Mouse (Mus musculus) WW6 (cell line): ENCODE data around the gene Rxra.

Experiments used
- DNase-seq: peaks from one replicate; pipeline ENCODE4 v3.0.0-alpha.2; 2013; ENCODE audit warnings: low read depth, low spot score

The Rxra gene

DNA sequence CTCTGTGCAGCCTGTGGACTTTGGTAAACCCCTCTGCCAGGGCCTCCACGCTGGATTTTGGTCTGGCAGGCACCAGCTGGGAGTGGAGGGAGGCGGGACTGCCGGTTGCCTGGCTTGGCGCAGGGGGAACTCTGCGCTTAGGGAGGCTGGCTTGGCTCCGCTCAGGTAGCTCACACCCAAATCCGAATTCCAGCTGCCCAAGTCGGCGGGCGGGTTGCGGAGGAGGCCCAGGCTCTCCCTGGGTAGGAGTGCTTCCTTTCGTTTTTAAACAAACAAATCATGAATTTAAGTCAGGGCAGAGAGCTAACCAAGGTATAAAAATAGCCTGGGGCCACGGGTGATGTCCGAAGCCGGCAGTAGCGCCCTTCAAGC, at the start of gene Rxra:
Rxra (plus strand) TSS at position 335 of the 372 bp plus-strand sequence.
- peak; percentile 45 for DNase-seq

DNA sequence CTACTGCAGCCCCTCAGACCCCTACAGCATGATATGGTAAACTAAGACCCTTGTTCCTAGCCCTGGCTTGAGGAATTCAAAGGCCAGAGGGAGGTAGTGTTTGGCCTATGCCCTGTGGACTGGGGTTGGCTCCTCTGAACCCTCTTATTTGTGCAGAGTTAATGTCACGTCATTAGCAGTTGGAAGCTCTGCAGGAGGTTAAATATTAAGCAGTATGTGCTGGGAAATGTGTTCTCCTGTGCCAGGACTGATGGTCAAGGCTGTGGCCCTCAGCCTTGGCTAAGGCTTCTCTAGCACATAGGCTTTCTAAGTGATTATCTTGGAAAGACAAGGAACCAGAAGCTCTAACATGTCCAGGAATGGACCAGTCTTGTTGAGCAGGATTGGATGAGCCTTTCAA, 49.6 kb upstream of the Rxra start:
- DNase-seq: no peak

DNA sequence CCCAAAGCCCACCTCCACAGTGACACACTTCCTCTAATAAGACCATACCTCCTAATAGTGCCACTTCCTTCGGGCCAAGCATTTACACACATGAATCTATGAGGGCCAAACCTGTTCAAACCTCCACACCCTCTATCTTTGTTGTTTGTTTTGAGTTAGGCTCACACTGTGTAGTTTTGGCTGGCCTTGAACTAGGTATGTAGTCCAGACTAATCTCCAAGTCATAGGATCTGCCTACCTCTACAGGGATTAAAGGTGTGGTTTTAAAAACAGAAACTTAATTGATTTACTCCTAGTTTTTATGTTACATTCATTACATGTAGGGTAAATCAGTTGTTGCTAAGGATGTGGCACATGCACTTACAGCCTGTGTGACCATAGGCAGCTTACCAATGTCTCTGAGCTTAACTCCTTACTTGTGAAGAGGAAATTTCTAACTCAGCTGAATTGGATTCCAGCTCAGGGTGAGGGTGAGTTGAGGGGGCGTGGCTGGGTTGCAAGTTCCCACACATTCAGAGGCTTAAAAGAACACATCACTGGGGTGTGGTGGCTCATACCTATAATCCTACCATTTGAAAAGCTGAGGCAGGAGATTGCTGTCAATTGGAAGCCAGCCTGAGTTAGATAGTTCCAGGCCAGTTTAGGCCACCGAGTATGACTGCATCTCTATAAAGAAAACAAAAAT, 45.5 kb upstream of the Rxra start:
- no peak for DNase-seq

DNA sequence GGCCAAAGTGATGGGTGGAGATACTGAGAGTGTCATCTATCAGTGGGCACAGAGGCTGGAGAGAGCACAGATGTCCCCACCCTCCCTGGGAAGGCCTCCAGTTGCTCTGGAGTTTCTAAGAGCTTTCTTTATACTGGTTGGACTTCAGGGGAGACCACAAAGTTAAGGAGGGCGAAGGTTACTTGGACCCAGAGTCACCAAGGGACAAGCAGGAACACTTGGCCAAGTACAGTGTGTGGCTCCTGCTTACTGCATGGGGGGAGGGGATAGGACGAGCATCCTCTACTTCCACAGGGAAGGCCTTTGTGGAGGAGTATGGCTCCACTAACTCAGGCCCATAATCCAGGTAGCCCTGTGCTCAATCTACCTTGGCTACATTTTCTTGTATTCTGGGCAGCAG, 42.8 kb upstream of the Rxra start:
- DNase-seq: no peak

DNA sequence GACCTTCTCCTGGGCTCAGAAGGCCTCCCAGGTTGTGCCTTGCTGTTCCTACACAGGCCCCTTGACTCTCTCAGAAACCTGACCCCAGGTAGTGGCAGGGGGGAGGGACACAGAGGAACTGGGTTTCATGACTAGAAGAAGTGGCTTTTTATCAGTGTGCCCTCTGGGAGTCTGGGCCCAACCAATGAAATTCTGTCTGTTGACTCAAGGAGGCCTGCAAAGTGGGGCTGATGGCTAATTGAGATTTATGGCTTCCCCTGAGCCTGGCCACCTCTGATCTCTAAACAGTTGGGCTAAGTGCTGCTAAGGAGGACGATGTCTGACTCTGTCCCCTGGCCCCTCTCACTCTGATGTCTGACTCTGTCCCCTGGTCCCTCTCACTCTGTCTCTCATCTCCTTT, 42.2 kb upstream of the Rxra start:
- no peak for DNase-seq

DNA sequence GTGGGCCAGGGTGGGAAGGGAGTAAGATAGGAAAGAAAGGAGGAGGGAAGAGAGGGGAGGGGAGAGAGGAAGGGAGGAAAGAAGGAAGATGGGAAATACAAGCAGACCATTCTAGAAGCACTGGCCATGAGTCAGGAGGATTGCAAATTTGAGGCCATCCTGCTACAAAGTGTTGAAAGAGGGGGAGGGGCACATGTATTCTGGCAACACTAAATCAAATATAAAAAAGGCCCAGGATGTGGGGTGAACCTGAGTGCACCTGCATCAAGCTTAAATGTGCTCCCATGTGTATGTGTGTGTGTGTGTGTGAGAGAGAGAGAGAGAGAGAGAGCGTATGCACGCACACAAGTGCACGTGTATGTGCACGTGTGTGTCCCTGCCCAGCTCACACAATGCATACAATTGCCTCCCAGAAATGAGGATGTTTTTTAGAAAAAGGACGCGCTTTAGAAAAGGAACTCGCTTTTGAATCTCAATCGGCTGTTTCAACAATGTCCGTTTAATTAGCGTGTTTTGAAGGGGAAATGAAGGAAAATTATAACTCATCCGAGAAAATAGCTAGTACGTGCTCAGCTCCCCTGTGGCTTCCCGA, 41.0 kb upstream of the Rxra start:
- DNase-seq: no peak

DNA sequence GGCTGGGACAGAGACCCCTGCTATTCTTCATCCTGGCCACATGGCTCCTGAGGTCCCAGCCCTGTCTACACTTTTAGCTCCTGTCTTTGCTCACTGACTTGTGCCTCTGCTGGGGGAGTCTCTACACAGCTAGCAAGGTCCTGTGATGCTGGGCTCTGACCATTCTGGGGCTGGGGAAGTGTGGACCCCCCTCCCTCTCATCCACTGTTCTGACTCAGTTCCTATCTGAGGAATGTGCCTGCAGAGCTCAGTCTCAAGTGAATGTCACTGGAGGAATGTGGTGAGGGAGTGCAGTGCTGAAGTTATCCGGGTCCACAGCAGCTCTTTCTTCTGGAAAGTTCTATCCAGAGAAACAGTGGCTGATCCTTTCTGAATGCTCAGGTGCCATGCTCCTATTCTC, 39.4 kb upstream of the Rxra start:
- no peak for DNase-seq

DNA sequence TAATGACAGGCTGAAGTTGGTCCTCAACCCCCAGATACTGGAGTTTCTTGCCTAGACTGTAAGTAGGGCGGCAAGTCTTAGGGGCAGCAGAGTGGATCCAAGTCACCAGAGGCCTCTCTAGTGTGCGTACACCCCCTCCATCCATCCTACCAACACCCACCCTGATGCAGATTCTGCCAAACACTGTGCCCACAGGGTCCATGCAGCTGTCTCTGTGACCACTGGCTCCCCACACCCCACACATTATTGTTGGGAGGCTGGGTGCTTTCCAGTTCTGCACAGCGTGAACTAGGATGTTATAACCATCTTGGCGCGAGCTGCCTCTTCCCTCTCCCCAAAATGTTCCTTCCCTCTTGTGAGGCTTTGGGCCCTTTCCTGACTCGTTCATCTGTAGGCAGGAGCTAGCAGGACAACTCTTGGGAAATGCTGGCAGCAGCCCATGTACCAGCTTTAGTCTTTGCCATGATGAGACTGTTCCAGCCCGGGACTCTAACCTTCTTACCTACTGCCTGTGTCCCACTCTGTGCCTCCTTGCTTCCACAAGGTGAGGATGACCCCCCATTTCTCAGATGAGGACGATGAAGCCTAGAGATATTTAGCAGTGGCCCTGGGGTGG, 38.9 kb upstream of the Rxra start:
- no peak for DNase-seq

DNA sequence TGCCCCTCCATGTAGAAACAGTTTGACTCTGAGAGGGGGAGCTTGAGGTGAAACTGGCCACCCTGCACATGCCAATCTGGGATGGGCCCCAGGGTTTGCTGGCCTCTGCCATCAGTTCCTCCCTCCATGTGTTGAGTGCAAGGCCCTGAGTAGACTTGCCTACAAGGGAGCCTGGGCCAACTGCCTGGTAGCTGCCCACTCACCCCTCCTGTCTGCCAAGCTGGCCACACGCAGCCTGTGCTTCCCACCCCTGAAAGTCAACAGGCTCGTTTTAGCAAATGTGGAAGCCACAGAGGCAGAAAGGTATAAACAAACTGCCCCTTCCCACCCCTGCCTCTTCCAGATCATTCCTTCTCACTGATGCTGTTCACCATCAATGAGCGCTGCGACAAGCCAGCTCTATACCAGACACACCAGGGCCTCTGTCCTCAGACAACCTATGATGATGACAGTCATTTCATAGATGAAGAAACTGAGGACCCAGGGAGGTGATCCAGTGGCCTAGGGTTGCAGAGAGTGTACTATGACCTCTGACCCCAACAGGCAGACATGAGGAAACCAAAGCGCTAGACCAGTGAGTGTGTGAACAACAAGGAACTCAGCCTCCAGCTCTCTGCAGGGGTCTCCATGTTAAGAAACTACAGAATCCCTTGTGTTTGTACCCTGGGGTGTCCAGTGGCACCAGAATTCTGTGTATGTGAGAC, 36.5 kb upstream of the Rxra start:
- DNase-seq: no peak

DNA sequence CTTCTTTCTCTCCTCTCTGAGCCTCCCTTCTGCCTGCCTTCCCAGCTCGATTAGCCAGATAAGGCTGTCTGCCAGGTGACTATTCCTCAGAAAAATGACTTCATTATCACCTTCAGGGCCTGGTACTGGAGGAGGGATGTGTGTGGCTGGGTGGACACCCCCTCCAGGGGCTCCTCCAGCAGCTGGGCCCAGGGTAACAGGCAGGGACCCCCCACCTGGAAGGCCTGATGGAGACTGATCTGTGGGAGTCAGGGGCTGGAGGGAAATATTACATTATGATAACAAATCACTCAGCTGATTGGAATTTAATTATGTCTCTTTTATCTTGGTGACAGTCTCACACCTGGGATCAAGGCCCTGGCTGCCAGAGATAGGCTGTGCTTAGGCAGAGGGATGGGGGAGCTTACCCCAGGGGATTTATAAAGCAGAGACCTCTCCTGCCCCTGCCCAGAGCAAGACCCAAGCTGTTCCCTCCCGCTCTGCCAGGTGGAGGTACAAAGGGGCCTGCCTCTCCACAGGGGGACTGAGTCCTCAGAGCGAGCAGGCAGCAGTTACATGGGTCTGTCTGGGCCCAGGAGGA, 35.2 kb upstream of the Rxra start:
- DNase-seq: no peak

DNA sequence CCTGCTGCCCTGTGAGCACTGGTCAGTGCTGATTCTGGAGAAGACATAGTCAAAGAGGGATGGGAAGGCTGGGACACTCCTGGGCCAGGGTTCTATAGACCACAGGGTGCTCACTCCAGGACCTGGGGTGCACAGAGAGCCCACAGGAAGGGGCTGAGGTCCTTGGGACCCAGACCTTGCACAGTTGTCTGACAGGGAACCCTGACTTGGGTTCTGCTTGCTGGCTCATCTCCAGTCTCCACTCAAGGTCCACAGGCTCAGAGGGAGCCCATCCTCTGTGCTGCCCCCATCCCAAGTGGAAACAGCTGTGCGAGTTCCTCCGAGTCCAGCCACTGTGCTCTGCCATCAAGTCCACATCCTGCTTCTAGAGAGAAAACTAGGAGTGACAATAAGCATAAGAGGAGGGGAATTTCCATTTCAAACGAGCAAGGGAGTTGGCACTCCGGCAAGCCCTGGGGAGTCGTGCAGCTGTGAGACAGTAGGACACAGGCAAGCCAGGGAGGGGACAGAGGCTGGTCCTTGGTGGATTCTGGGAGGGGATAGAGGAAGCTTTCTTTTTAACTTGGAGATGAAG, 31.6 kb upstream of the Rxra start:
- DNase-seq: no peak

DNA sequence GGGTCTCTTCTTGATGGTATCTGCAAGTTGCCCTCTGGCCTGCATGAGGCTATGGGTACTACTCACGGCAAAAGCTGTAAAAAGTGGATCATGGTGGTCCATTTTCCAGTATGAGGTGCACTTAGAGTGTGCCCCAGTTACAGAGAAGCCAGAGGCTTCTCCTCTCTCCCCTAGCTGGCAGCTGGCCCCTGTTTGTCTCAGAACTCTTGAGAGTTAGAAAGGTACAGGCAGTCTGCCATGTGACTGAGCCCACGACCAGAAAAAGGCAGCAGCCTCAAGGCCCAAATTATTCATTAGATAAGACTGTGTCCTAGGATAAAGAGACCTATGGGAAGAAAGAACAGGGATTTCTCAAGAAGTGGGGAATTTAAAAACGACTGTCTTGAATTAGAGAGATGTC, 30.8 kb upstream of the Rxra start:
- no peak for DNase-seq

DNA sequence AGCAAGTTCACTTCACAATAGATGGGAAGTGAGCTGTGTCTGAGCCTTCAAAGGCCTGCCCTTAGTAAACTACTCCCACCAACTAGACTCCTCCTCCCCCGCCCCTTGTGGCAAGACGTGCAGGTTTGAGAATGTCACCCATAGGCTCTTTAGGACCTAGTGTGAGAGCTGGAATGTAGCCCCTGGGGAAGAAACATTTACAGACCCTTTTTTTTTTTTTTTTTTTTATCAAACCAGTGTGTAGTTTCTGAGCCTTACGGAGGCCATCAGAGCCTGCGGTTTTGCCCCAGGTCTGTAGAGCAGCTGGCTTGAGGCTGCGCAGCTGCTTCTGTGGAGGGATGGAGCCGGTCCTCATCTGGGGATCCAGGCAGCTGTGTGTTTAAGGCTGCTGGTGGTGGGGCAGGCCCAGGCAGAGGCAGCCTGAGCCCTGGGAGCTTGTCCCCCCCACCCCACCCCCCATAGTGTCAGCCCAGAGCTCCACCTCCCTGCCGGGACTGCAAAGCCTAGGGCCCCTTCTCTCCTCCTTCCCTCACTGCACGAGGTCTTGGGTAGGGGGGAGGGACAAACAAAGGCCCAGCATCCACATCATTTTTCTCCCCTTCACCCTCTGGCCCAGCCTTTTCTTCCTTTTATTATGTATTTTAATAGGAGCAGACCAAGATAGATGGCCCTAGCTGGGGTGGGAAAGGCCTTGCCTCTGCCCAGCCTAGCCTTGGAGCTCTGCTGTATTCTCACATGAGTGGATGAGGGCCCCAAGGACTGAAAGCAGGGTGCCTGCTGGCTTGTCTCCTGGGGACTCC, 26.2 kb upstream of the Rxra start:
- peak; percentile 28 for DNase-seq

DNA sequence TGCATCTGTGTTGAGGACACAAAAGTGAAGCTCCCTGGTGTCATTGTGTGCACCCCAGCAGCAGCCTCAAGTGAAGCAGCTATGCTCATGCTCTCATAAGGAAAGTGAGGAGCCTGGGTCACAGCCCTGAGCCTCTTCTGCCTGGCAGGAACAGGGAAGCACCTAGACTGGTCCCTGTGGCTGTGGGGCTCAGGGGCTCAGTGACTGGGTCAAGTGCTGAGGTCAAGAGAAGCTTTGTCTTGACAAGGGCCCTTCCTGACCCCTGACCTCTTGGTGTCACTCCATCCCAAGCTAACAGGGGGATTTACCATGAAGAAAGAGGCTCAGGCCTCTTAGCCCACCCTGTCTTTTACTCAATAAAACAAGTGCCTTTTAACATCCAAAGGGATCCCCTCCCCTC, 25.2 kb upstream of the Rxra start:
- DNase-seq: no peak

DNA sequence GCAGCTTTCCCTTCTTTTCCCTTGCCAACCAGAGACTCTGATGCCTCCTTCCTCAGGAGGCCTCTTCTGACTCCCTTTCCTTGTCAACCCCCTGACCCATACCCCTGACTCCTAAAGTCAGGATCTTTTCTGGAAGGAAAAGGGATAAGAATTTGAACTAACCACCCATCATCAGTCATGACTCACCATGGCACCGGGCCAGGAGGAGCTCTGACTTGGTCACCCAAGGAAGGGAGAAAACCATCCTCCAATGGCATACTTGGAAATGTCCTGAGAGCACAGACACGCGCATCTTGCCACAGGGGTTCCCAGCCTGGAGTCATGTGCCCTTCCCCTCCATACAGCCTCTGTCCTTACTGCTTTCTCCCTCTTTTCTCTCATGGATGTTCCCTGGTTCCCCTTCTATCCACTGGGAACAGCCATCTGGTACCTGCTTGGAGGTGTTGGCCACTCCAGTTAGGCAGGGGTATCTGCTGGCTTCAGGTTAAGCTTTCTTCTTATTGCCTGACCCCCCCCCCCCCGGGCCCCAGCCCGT, 22.7 kb upstream of the Rxra start:
- no peak for DNase-seq

DNA sequence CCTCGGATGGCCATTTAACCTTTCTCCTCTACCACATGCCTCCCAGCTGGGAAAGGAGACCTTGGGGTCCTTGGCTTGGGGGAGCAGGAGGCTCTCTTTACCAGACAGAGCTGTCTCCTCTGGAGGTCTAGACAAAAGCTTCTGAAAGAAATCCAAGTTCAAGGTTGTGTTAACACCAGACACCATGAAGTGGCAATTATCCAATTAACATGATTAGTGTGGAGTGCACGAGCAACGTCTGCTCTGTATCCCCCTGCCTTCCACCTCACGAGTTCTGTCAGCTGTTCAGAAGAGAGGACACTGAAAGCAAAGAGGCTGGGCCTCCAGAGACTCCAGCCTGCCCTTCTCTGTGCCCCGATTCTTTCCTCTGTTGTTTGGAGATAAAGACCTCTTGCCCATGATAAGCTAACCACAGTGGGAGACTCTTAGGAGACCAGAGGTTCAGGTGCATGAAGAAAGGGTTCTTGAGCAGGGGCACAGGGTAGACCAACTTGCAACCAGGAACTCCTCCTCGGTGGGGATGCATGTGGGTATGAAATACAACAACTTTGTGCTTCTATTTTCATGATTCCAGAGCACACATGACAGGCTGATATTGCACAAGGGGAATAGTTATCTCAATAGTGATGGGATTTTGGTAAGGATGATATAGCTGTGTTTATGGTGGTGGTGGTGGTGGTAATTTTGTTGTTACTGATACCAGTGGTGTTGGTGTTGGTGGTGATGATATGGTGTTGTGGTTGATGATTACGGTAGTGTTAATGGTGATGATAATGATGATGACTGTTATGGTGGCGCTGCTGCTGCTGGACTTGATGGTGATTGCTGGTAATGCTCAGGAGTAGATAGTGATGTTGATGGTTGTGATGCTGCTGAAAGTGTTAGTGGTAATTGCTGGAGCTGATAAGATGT, 21.7 kb upstream of the Rxra start:
- DNase-seq: no peak

DNA sequence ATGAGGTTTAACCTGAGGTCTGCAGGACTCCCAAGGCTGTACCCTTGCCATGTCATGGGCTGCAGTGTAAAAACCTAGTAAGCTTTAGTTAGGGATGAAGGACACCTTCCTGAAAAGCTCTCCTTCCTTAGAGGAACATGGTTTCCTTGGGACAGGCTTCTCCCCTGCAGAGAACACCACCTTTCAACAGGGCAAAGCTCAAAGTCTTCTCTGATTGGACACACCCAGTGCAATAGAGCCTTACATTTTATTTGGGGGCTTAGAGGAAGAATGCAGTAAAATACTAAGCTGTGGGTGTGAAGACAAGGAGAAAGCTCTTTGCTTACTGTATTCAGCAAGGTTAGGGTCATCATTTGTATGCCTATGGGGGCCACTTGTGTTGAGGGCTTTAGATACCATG, 19.7 kb upstream of the Rxra start:
- no peak for DNase-seq

DNA sequence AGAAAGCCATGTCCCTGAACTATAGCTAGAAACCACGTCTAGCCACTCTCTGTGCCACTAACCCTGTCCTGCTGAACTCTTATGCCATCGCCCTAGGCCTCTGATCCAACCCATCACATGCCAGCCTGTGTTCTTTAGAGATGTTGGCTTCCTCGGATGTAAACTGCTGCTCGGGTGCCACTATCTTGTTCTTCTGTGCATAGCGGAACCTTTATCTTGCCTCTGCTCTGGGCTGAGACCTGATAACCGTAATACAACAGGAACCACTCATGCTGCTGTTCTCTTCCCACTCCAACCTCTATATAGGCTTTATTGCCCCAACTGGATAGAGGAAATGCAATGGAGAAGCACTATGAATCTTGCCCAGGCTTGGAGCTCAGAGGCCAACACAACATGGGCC, 11.0 kb upstream of the Rxra start:
- no peak for DNase-seq

DNA sequence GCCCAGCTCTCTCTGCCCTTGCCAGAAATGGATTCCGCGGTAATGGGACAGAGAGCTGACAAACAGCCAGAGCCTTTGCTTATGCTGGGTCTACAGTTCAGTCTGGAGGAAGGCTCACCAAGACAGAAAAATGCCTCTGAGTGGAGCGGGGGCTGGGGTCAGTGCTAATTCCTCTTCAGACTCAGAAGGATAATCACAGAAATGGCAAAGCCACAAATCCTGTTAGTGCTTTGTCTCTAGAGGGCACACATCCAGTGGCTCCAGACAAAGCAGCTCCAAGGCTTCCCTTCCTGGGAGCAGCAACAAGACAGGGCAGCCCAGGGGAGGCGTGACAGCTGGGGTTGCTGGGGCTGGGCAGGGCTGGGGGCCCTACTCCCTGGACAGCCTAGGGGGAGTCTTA, 9.5 kb upstream of the Rxra start:
- DNase-seq: no peak

DNA sequence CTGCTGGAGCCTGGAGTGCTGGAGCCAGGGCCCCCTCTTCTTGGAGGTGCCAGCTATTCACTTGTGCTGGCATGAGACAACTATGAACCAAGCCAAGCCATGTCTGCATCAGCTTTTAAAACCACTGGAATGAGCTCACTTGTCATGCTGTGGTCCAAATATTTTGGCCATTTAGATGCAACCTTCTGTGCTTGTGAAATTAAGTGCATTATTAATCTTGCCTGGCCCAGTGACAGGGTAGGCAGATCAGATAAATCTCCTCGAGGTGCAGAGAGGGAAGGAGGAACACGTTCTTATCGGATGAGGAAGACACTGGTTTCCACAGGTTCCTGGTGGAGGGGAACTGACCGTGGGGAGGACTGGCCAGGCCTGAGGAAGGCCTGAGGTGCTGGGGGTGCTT, 8.6 kb upstream of the Rxra start:
- DNase-seq: no peak
